Mouse (Mus musculus) hindbrain, embryonic 14.5 days (tissue): ENCODE measurements around the gene Mapk12. TPM values are rescaled to one million over a fixed set of nuclear protein-coding genes. Genes with fewer than 3 reads are reported as not detected.
A peak's percentile ranks its signal among the peaks of the same experiment; 100 is the strongest.

Experiments used
- ATAC-seq: fragments of 200-750 bp; cut with Nextera tagmentation; 2 replicates; pipeline ENCODE4 v1.8.0; 2017; ENCODE audit warnings: moderate number of reproducible peaks, mild to moderate bottlenecking, moderate TSS enrichment, moderate library complexity; ENCODE audit not compliant: low FRiP score
- DNase-seq: peaks from one replicate; pipeline ENCODE4 v3.0.0-alpha.2; 2015; ENCODE audit warnings: low spot score
- H3K27ac ChIP-seq: fragments of 300-500 bp; sonication (generic); 2 replicates; pipeline ENCODE4 v1.5.1; 2014; ENCODE audit warnings: mild to moderate bottlenecking, moderate library complexity
- H3K27me3 ChIP-seq: fragments of 300-500 bp; sonication (generic); 2 replicates; pipeline ENCODE4 v1.6.1; 2014; ENCODE audit warnings: mild to moderate bottlenecking, low read length, mixed read lengths; ENCODE audit not compliant: control insufficient read depth, insufficient read depth
- H3K36me3 ChIP-seq: fragments of 300-500 bp; sonication (generic); replicated peaks from 2 replicates; pipeline ENCODE4 v1.6.1; 2014; ENCODE audit not compliant: control insufficient read depth, insufficient read depth
- H3K4me1 ChIP-seq: fragments of 300-500 bp; sonication (generic); replicated peaks from 2 replicates; pipeline ENCODE4 v1.6.1; 2014; ENCODE audit warnings: antibody characterized with exemption, low read length, mixed read lengths; ENCODE audit not compliant: control insufficient read depth, insufficient read depth
- H3K4me2 ChIP-seq: fragments of 300-500 bp; sonication (generic); replicated peaks from 2 replicates; pipeline ENCODE4 v1.6.1; 2014; ENCODE audit warnings: mild to moderate bottlenecking, moderate library complexity
- H3K4me3 ChIP-seq: fragments of 300-500 bp; sonication (generic); replicated peaks from 2 replicates; pipeline ENCODE4 v1.5.1; 2014; ENCODE audit warnings: mild to moderate bottlenecking, low read length
- H3K9ac ChIP-seq: fragments of 300-500 bp; sonication (generic); 2 replicates; pipeline ENCODE4 v1.6.1; 2014
- H3K9me3 ChIP-seq: fragments of 300-500 bp; sonication (generic); 2 replicates; pipeline ENCODE4 v1.6.1; 2016; ENCODE audit warnings: low read length; ENCODE audit not compliant: control insufficient read depth
- WGBS: fragments of 180-500 bp; shearing (Covaris S2); extraction: QIAGEN DNeasy Blood & Tissue Kit; methylation state at CpG from one replicate; pipeline ENCODE4 v1.1.7; 2014; 5-methylcytosine and 5-hydroxymethylcytosine counted together
- polyA plus RNA-seq: library from polyadenylated mRNA; unstranded; fragments of >200 nt; fragmentation: Nextera tagmentation; extraction: Ambion mirVana; gene quantifications from 2 replicates; pipeline ENCODE4 v1.2.1, GENCODE M21; 2014

The Mapk12 gene
- 3.3 and 4.0 TPM in 2 replicates for polyA plus RNA-seq

- H3K27me3 ChIP-seq, result 0 out of 2 replicates have a peak, but pooled peaks cover 14% of the 10 kb centered on the region
- peak; percentile 61 for ATAC-seq
- H3K9me3 ChIP-seq, result no peaks in the 10 kb centered on the region
- H3K4me1 ChIP-seq, result peaks cover 14% of the 10 kb centered on the region
- no peak for DNase-seq
- H3K27ac ChIP-seq, result no peak within 1 kb of the TSS
- WGBS, result under 1% methylated on average over 21 of the region's 21 CpGs
- H3K4me2 ChIP-seq, result peak within 1 kb of the TSS; percentile 95
- peaks cover 34% of the 10 kb centered on the region for H3K36me3 ChIP-seq
- H3K4me3 ChIP-seq, result peak within 1 kb of the TSS; percentile 44
- peak within 1 kb of the TSS; percentile 63 for H3K9ac ChIP-seq
Observed at GRCm38 (mm10) chr15:89140659-89141252, at the start of gene Mapk12. Gene Mapk12 (minus strand): TSS chr15:89140703.

GRCm38 (mm10) chr15:89184937-89185227 lies 44.4 kb upstream of the Mapk12 start:
- ATAC-seq (no peak), DNase-seq (no peak)
- H3K4me3 ChIP-seq, result no peak overlapping the region
- no peak overlapping the region for H3K4me2 ChIP-seq
- H3K9me3 ChIP-seq, result no peaks in the 10 kb centered on the region
- WGBS, result 83% methylated on average over 5 of the region's 5 CpGs
- H3K4me1 ChIP-seq, result peaks cover 10% of the 10 kb centered on the region; the same call in 1 of the 2 replicates
- H3K27me3 ChIP-seq, result no peaks in the 10 kb centered on the region
- peaks cover 40% of the 10 kb centered on the region for H3K36me3 ChIP-seq
- H3K27ac ChIP-seq, result no peak overlapping the region
- H3K9ac ChIP-seq, result no peak overlapping the region

DNA sequence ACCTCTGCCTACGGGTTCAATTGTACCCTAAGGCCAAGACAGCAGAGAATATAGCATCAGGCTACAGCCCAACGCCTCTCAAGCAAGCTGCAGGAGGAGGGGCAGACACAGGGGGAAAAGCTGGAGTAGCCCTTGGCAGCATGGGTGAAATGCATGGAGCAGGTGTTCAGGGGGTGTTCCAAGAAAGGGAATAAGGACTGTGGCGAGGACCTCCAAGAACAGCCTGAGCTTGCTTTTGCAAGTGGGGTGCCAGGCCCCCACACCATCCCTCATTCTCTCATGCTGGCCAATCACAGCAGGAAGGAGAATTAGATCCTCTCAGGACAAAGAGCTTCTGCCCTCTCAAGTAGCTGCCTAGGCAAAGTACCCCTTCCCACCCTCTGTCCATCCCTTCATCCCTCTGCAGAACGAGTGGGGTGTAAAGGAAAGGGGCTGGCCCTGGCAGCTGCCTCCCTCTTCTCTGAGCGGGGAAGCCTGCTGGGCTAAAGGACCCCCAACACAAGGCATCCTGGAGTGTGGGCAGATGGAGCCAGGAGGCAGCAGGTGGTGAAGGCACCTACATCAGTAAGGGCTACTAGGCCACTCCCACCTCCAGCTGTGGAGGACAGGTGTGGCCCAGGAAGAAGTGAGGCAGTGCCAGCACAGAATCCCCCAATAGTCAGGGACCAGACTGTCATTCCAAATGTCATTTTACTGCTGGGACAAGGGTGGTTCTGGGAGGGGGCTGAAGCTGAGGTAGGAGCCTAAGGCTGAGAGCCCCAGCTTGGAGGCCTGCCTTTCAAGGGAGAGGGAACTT lies 43.8 kb upstream of the Mapk12 start:
- Histone ChIP-seq H3K4me3 (no peak overlapping the region), H3K9ac (no peak overlapping the region), H3K36me3 (peaks cover 34% of the 10 kb centered on the region), H3K27ac (no peak overlapping the region), H3K4me2 (no peak overlapping the region), H3K27me3 (no peaks in the 10 kb centered on the region), H3K4me1 (peaks cover 13% of the 10 kb centered on the region), H3K9me3 (no peaks in the 10 kb centered on the region)
- DNase-seq (peak; percentile 24), ATAC-seq (no peak)
- WGBS, result 27% methylated on average over 5 of the region's 5 CpGs

DNA sequence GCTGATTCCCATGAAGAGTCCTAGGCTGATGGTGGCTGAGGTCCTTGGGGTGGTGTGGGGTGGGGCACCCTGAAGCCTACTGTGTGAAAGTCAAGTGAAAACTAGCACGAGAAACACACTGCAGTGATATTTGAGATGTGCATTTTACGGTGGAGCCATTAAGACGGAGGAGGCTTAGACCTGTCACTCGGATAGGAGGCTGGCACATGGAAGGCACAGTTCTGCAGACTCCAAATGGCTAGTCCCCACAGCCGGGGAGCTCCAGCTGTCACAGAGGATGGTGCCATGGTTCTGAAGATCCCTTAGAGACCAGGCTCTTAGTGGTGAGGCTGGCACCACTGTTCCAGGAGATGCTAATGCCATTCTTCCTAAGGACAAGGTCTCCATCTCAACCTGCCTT lies 42.3 kb upstream of the Mapk12 start:
- Histone ChIP-seq H3K9me3 (no peaks in the 10 kb centered on the region), H3K4me3 (no peak overlapping the region), H3K27me3 (no peaks in the 10 kb centered on the region), H3K27ac (0 out of 2 replicates have a peak overlapping the region, but pooled peaks have one; percentile 14), H3K4me2 (no peak overlapping the region), H3K4me1 (peaks cover 28% of the 10 kb centered on the region), H3K9ac (no peak overlapping the region), H3K36me3 (peaks cover 27% of the 10 kb centered on the region)
- WGBS, result 72% methylated on average over 5 of the region's 5 CpGs
- no peak for ATAC-seq
- no peak for DNase-seq

GRCm38 (mm10) chr15:89182328-89182741 lies 41.8 kb upstream of the Mapk12 start:
- Histone ChIP-seq H3K27me3 (no peaks in the 10 kb centered on the region), H3K9ac (no peak overlapping the region), H3K4me1 (peaks cover 33% of the 10 kb centered on the region), H3K27ac (peak overlapping the region; percentile 14; the same call in 1 of the 2 replicates), H3K36me3 (peaks cover 26% of the 10 kb centered on the region), H3K4me2 (no peak overlapping the region), H3K9me3 (no peaks in the 10 kb centered on the region), H3K4me3 (no peak overlapping the region)
- ATAC-seq, result no peak
- WGBS, result 39% methylated on average over 6 of the region's 6 CpGs
- peak; percentile 24 for DNase-seq

- H3K4me2 ChIP-seq, result peak overlapping the region; percentile 88
- H3K4me3 ChIP-seq, result peak overlapping the region; percentile 81
- peak overlapping the region; percentile 95 for H3K27ac ChIP-seq
- WGBS, result 73% methylated on average over 10 of the region's 10 CpGs
- H3K27me3 ChIP-seq, result no peaks in the 10 kb centered on the region
- H3K9me3 ChIP-seq, result no peaks in the 10 kb centered on the region
- peaks cover 22% of the 10 kb centered on the region for H3K36me3 ChIP-seq
- H3K4me1 ChIP-seq, result peaks cover 39% of the 10 kb centered on the region
- no peak for ATAC-seq
- no peak for DNase-seq
- H3K9ac ChIP-seq, result peak overlapping the region; percentile 97; the same call in 1 of the 2 replicates
Observed at GRCm38 (mm10) chr15:89181561-89182270, 41.2 kb upstream of the Mapk12 start.

DNA sequence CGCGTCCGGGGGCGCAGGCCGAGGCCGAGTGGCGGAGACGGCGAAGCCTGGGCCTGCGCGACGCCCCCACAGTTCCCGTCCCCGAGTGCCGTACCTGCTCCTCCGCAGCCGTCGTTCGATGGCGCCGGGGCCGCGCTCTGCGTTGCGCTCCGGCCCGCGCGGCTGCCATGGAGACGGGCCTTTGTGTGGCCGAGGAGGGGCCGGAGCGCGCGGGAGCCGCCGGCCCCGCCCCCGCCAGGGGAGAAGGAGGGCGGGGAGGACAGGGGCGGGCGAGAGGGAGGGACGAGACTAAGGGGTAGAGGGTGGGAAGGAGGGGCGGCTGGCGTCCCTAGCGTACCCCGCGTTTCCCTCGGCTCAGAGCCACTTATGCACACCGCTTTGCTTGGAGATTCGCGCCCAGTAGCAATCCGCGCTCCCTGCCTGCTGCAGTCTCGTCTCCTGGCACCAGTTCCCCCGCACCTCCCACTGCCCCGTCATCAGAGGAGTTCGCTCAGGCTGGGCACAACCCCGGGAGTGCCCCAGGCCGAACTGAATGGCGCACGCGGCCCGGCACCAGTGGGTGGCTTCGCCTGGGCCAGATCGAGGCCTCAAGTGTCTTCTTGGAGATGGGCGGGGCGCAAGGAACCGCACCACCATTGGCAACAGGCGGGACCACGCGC lies 40.2 kb upstream of the Mapk12 start, which contains the start of gene Plxnb2:
Gene Plxnb2, minus strand, starts transcription at position 218 of the 659 bp plus-strand sequence.
- H3K4me2 ChIP-seq, result peak within 1 kb of the TSS; percentile 88
- peak within 1 kb of the TSS; percentile 81 for H3K4me3 ChIP-seq
- no peaks in the 10 kb centered on the region for H3K9me3 ChIP-seq
- peaks cover 12% of the 10 kb centered on the region; the same call in 1 of the 2 replicates for H3K36me3 ChIP-seq
- peak within 1 kb of the TSS; percentile 97 for H3K9ac ChIP-seq
- DNase-seq, result peak; percentile 83
- peaks cover 49% of the 10 kb centered on the region for H3K4me1 ChIP-seq
- no peaks in the 10 kb centered on the region for H3K27me3 ChIP-seq
- peak; percentile 90 for ATAC-seq
- WGBS, result under 1% methylated on average over 63 of the region's 72 CpGs
- H3K27ac ChIP-seq, result peak within 1 kb of the TSS; percentile 95

DNA sequence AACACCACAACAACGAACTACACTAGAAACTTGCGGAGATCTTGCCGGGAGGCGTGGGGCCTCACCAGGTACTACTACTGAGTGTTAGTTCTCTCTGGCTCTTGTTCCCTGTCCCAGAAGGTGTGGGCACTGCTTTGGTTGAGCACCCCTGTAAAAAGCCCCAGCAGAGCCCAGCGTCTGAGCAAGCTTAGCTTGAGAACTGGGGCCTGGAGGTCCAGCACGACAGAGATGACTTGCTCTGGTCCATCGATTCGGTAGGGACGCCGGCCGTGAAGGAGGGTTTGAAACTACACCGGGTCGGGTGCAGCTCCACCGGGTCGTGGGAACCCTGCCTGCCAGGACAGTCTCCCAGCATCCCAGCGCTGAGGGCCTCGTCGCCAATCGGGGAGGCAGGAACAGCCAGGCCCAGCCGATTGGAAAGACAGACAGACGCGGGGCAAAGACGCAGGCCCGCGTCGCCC lies 39.6 kb upstream of the Mapk12 start:
- Histone ChIP-seq H3K9ac (peak overlapping the region; percentile 97), H3K9me3 (no peaks in the 10 kb centered on the region), H3K4me3 (peak overlapping the region; percentile 81), H3K4me2 (peak overlapping the region; percentile 88), H3K36me3 (peaks cover 6% of the 10 kb centered on the region; the same call in 1 of the 2 replicates), H3K27ac (peak overlapping the region; percentile 95), H3K27me3 (no peaks in the 10 kb centered on the region), H3K4me1 (peaks cover 54% of the 10 kb centered on the region)
- ATAC-seq (no peak; the same call in 1 of the 2 replicates), DNase-seq (no peak)
- under 1% methylated on average over 26 of the region's 26 CpGs for whole genome bisulfite sequencing
